Mouse (Mus musculus): ENCODE measurements at regions not wholly inside any gene's neighbourhood (a gene's known extent, or its start where the extent isn't known, plus 50 kb on each side); places are given as distances from the start of the nearest gene placed in this dataset.
A peak's percentile ranks its signal among the peaks of the same experiment; 100 is the strongest.

- DNase-seq: no peak
These were observed 177.5 kb upstream of the Elac2 start for GRCm38 (mm10) chr11:64801351-64801750.

GRCm38 (mm10) chr11:64805567-64805966, 173.3 kb upstream of the Elac2 start:
- DNase-seq: no peak

- DNase-seq: no peak
These were observed 166.4 kb upstream of the Elac2 start for GRCm38 (mm10) chr11:64812408-64812807.

- no peak for DNase-seq
These were observed 149.4 kb upstream of the Elac2 start for GRCm38 (mm10) chr11:64829429-64829828.

- no peak for DNase-seq
These were observed 146.4 kb upstream of the Elac2 start for GRCm38 (mm10) chr11:64832453-64832852.

GRCm38 (mm10) chr11:64833786-64834185, 145.1 kb upstream of the Elac2 start:
- DNase-seq: peak; percentile 6

- no peak for DNase-seq
These were observed 142.1 kb upstream of the Elac2 start for GRCm38 (mm10) chr11:64836771-64837170.

GRCm38 (mm10) chr11:64841092-64841491, 137.7 kb upstream of the Elac2 start:
- DNase-seq: no peak

GRCm38 (mm10) chr11:64842775-64843530, 135.9 kb upstream of the Elac2 start:
- DNase-seq: no peak

GRCm38 (mm10) chr11:64846577-64847147, 132.2 kb upstream of the Elac2 start:
- DNase-seq: no peak

- peak; percentile 8 for DNase-seq
These were observed 119.2 kb upstream of the Elac2 start for GRCm38 (mm10) chr11:64859636-64860035.

GRCm38 (mm10) chr11:64880674-64881073, 98.2 kb upstream of the Elac2 start:
- DNase-seq: no peak

GRCm38 (mm10) chr11:64884518-64884917, 94.3 kb upstream of the Elac2 start:
- peak; percentile 84 for DNase-seq

GRCm38 (mm10) chr11:64889335-64890020, 89.4 kb upstream of the Elac2 start:
- DNase-seq: no peak

- peak; percentile 44 for DNase-seq
These were observed 88.1 kb upstream of the Elac2 start for GRCm38 (mm10) chr11:64890776-64891175.

GRCm38 (mm10) chr11:64895804-64896466, 82.9 kb upstream of the Elac2 start:
- DNase-seq: no peak

- DNase-seq: peak; percentile 71
These were observed 79.9 kb upstream of the Elac2 start for GRCm38 (mm10) chr11:64898758-64899586.

GRCm38 (mm10) chr11:64899587-64900278, 79.1 kb upstream of the Elac2 start:
- no peak for DNase-seq

- no peak for DNase-seq
These were observed 62.1 kb upstream of the Elac2 start for GRCm38 (mm10) chr11:64916783-64917182.

GRCm38 (mm10) chr11:64917301-64917700, 61.5 kb upstream of the Elac2 start:
- no peak for DNase-seq

- no peak for DNase-seq
These were observed 53.8 kb upstream of the Elac2 start for GRCm38 (mm10) chr11:64924989-64925388.

GRCm38 (mm10) chr11:64925970-64926369, 52.9 kb upstream of the Elac2 start:
- no peak for DNase-seq

Data from retina, postnatal 1 day (tissue).